Mouse (Mus musculus) layer of hippocampus, postnatal 36 days (tissue): ENCODE data around the gene Pknox1. TPM values are rescaled to one million over a fixed set of nuclear protein-coding genes. Genes with fewer than 3 reads are reported as not detected.

Experiments used
- DNase-seq, 2 experiments: peaks; one replicate each; pipeline ENCODE4 v3.0.0; 2022
- total RNA-seq, 2 experiments: library from RNA; stranded (reverse); gene quantifications; 2 replicates each; pipeline ENCODE4 v1.2.3; 2021

Pknox1 gene
- total RNA-seq, 2 experiments from 2014 or later: 14.6 to 17.2 TPM

GRCm38 (mm10) chr17:31556253-31556652 is 8.3 kb upstream of the Pknox1 start:
- DNase-seq: no peak

GRCm38 (mm10) chr17:31557124-31557880 is 7.2 kb upstream of the Pknox1 start:
- DNase-seq: no peak

GRCm38 (mm10) chr17:31557947-31558542 is 6.5 kb upstream of the Pknox1 start:
- DNase-seq: no peak

- no peak for DNase-seq
These were observed 5.3 kb upstream of the Pknox1 start for GRCm38 (mm10) chr17:31559021-31559789.

GRCm38 (mm10) chr17:31563632-31564014 is 911 bp upstream of the Pknox1 start:
- DNase-seq: peak; percentile 31

GRCm38 (mm10) chr17:31564858-31565140 is 265 bp downstream of the Pknox1 start:
- DNase-seq: no peak

- peak; percentile 63 for DNase-seq
These were observed 865 bp downstream of the Pknox1 start for GRCm38 (mm10) chr17:31565141-31566056.

GRCm38 (mm10) chr17:31566276-31566675 is 1.7 kb downstream of the Pknox1 start:
- no peak for DNase-seq

- no peak for DNase-seq
These were observed 5.2 kb downstream of the Pknox1 start for GRCm38 (mm10) chr17:31569756-31570155.

GRCm38 (mm10) chr17:31570321-31570925 is 5.9 kb downstream of the Pknox1 start:
- DNase-seq: no peak

- no peak for DNase-seq
These were observed 7.2 kb downstream of the Pknox1 start for GRCm38 (mm10) chr17:31571689-31572088.

- no peak for DNase-seq
These were observed 10.1 kb downstream of the Pknox1 start for GRCm38 (mm10) chr17:31574662-31575061.

- no peak for DNase-seq
These were observed 12.1 kb downstream of the Pknox1 start for GRCm38 (mm10) chr17:31576394-31577175.

GRCm38 (mm10) chr17:31580344-31580743 is 15.8 kb downstream of the Pknox1 start:
- no peak for DNase-seq

GRCm38 (mm10) chr17:31583185-31583584 is 18.7 kb downstream of the Pknox1 start:
- DNase-seq: no peak

GRCm38 (mm10) chr17:31583781-31584180 is 19.2 kb downstream of the Pknox1 start:
- no peak for DNase-seq

GRCm38 (mm10) chr17:31588115-31588514 is 23.6 kb downstream of the Pknox1 start:
- DNase-seq: no peak

- no peak for DNase-seq
These were observed 24.2 kb downstream of the Pknox1 start for GRCm38 (mm10) chr17:31588726-31589125.

GRCm38 (mm10) chr17:31590846-31591245 is 26.3 kb downstream of the Pknox1 start:
- no peak for DNase-seq

GRCm38 (mm10) chr17:31594590-31594989 is 30.1 kb downstream of the Pknox1 start:
- no peak for DNase-seq

GRCm38 (mm10) chr17:31595077-31595476 is 30.5 kb downstream of the Pknox1 start:
- DNase-seq: no peak
